Comparison of ENCODE assay signal across 31 mouse cellular contexts in genomic region chr1:33935946-33936345, GRCm38 (mm10). TPM values are rescaled to one million over a fixed set of nuclear protein-coding genes. Genes with fewer than 3 reads are reported as not detected.
DNase-seq lines count a peak whose midpoint lies in the region; ATAC-seq and TF ChIP-seq lines count a peak whose summit lies in the region.
"Had no signal": no experiment of that assay in that cellular context is flagged by ENCODE, and none has a peak within 500 bp of the region (broad histone marks: within the 10 kb centered on the region; RNA-seq: fewer than 3 reads in every experiment).

No protein-coding gene starts in this region.

- intact Hi-C loops in heart, adult 2 months (cut with DNase I) = no loop called here

- WGBS in forebrain, embryonic 13.5 days = 85% methylated on average over 3 of the region's 3 CpGs
- 89% methylated on average over 3 of the region's 3 CpGs for WGBS in forebrain, embryonic 10.5 days
- 41% methylated on average over 3 of the region's 3 CpGs for WGBS in forebrain, postnatal 0 days
- 61% methylated on average over 3 of the region's 3 CpGs for WGBS in heart, adult 2 months

- DNase-seq in forebrain, embryonic 10.5 days (ENCODE audit: extremely low spot score, low spot score) = no peak
- no peak for DNase-seq in frontal cortex, postnatal 10 days (ENCODE audit: low spot score in 2 of 2)
- peak; percentile 66 for DNase-seq in brain, embryonic 14.5 days (ENCODE audit: low read depth)
- DNase-seq in forebrain, postnatal 0 days = peak; percentile 67
- DNase-seq in heart, adult 2 months = no peak
- DNase-seq: adrenal gland, postnatal 10 days; adrenal gland, postnatal 36 days; B cell, adult 2 months; cerebellum, adult 18-20 months; cerebellum, postnatal 10 days; cerebellum, postnatal 36 days; embryo, embryonic 11 days; gastrocnemius, postnatal 10 days; gastrocnemius, postnatal 36 days; kidney, adult 18-20 months; kidney, adult 9 months had no signal

- H3K4me1 ChIP-seq in forebrain, embryonic 13.5 days = peaks cover 9% of the 10 kb centered on the region; the same call in 1 of the 2 replicates
- peaks cover 16% of the 10 kb centered on the region for H3K4me1 ChIP-seq in forebrain, embryonic 10.5 days
- H3K4me1 ChIP-seq in forebrain, postnatal 0 days (ENCODE audit: insufficient read depth) = peaks cover 14% of the 10 kb centered on the region; the same call in 1 of the 2 replicates
- no peaks in the 10 kb centered on the region; the same call in 1 of the 2 replicates for H3K4me1 ChIP-seq in heart, adult 2 months (ENCODE audit: control insufficient read depth, insufficient read depth, low read length)
- H3K4me1 ChIP-seq: embryonic facial prominence, embryonic 13.5 days had no signal

- no peaks in the 10 kb centered on the region for H3K79me2 ChIP-seq in heart, adult 2 months (replicated peaks; ENCODE audit: control insufficient read depth, insufficient read depth, low read length)

- no peak for TF ChIP-seq POLR2A in brain, embryonic 14.5 days (IDR thresholded peaks at IDR 0.05; ENCODE audit: borderline replicate concordance, extremely low read depth, insufficient read depth, insufficient read length, poor library complexity, severe bottlenecking)
- no peak for TF ChIP-seq POLR2A in heart, adult 2 months (IDR thresholded peaks at IDR 0.05; ENCODE audit: insufficient read depth, low read depth, low read length)

- TF ChIP-seq EP300 in heart, adult 2 months (IDR thresholded peaks at IDR 0.05; ENCODE audit: insufficient read depth, low read depth, low read length) = no peak

- H3K4me2 ChIP-seq in forebrain, embryonic 13.5 days = no peak overlapping the region
- no peak overlapping the region for H3K4me2 ChIP-seq in forebrain, postnatal 0 days (ENCODE audit: low read depth)
- H3K4me2 ChIP-seq: embryonic facial prominence, embryonic 13.5 days; heart, embryonic 11.5 days; hindbrain, embryonic 13.5 days had no signal

- no peaks in the 10 kb centered on the region for H3K36me3 ChIP-seq in forebrain, embryonic 13.5 days (ENCODE audit: poor library complexity, severe bottlenecking)
- H3K36me3 ChIP-seq in forebrain, embryonic 10.5 days (replicated peaks) = no peaks in the 10 kb centered on the region
- no peaks in the 10 kb centered on the region for H3K36me3 ChIP-seq in forebrain, postnatal 0 days (ENCODE audit: insufficient read depth)
- no peaks in the 10 kb centered on the region for H3K36me3 ChIP-seq in heart, adult 2 months (ENCODE audit: control insufficient read depth, insufficient read depth, low read length)
- H3K36me3 ChIP-seq: embryonic facial prominence, embryonic 10.5 days; embryonic facial prominence, embryonic 13.5 days; G1E; hindbrain, embryonic 10.5 days; hindbrain, embryonic 13.5 days had no signal

- H3K9me3 ChIP-seq in forebrain, embryonic 13.5 days (replicated peaks) = no peaks in the 10 kb centered on the region
- H3K9me3 ChIP-seq in forebrain, embryonic 10.5 days = no peaks in the 10 kb centered on the region
- no peaks in the 10 kb centered on the region for H3K9me3 ChIP-seq in forebrain, postnatal 0 days (ENCODE audit: low read length)
- H3K9me3 ChIP-seq: embryonic facial prominence, embryonic 10.5 days; embryonic facial prominence, embryonic 13.5 days; G1E; hindbrain, embryonic 10.5 days; hindbrain, embryonic 13.5 days had no signal

- H3K4me3 ChIP-seq in forebrain, embryonic 13.5 days = no peak overlapping the region
- no peak overlapping the region for H3K4me3 ChIP-seq in forebrain, embryonic 10.5 days
- no peak overlapping the region for H3K4me3 ChIP-seq in forebrain, postnatal 0 days (ENCODE audit: low read depth, low read length)
- no peak overlapping the region for H3K4me3 ChIP-seq in heart, adult 2 months
- H3K4me3 ChIP-seq: embryonic facial prominence, embryonic 10.5 days; embryonic facial prominence, embryonic 13.5 days; erythroblast, embryonic 14.5 days; hindbrain, embryonic 10.5 days; hindbrain, embryonic 13.5 days had no signal

- TF ChIP-seq CTCF in brain, embryonic 14.5 days (IDR thresholded peaks at IDR 0.05; ENCODE audit: borderline replicate concordance, extremely low read depth, insufficient read depth, insufficient read length) = no peak
- no peak for TF ChIP-seq CTCF in forebrain, postnatal 0 days (IDR thresholded peaks at IDR 0.05; ENCODE audit: low read depth)
- no peak for TF ChIP-seq CTCF in heart, adult 2 months (IDR thresholded peaks at IDR 0.05)

- 0 out of 2 replicates have a peak, but pooled peaks have one; percentile 38 for ATAC-seq in forebrain, embryonic 13.5 days
- ATAC-seq in frontal cortex, adult (ENCODE audit: low TSS enrichment) = peak; percentile 28; the same call in 1 of the 2 replicates
- peak; percentile 71 for ATAC-seq in forebrain, postnatal 0 days
- ATAC-seq: hindbrain, embryonic 16.5 days; inflammation-experienced regulatory T-cells, adult 6 months; intestine, embryonic 16.5 days; Patski had no signal

- no peak overlapping the region for H3K9ac ChIP-seq in forebrain, embryonic 13.5 days
- no peak overlapping the region for H3K9ac ChIP-seq in forebrain, postnatal 0 days
- H3K9ac ChIP-seq in heart, adult 2 months (ENCODE audit: low read depth, low read length) = no peak overlapping the region
- H3K9ac ChIP-seq: embryonic facial prominence, embryonic 13.5 days; hindbrain, embryonic 13.5 days had no signal

- no peaks in the 10 kb centered on the region for H3K27me3 ChIP-seq in forebrain, embryonic 13.5 days
- H3K27me3 ChIP-seq in forebrain, embryonic 10.5 days (ENCODE audit: poor library complexity, severe bottlenecking) = no peaks in the 10 kb centered on the region
- H3K27me3 ChIP-seq in forebrain, postnatal 0 days (ENCODE audit: insufficient read depth, low read length) = no peaks in the 10 kb centered on the region
- H3K27me3 ChIP-seq in heart, adult 2 months (ENCODE audit: control insufficient read depth, insufficient read depth, low read length) = no peaks in the 10 kb centered on the region
- H3K27me3 ChIP-seq: CH12.LX; embryonic facial prominence, embryonic 13.5 days; hindbrain, embryonic 13.5 days; Patski had no signal

- no peak overlapping the region for H3K27ac ChIP-seq in forebrain, embryonic 13.5 days
- no peak overlapping the region for H3K27ac ChIP-seq in forebrain, embryonic 10.5 days
- H3K27ac ChIP-seq in forebrain, postnatal 0 days (ENCODE audit: low read depth, low read length) = peak overlapping the region; percentile 72
- H3K27ac ChIP-seq in heart, adult 2 months = no peak overlapping the region
- H3K27ac ChIP-seq: embryonic facial prominence, embryonic 10.5 days; embryonic facial prominence, embryonic 13.5 days; hindbrain, embryonic 10.5 days; hindbrain, embryonic 13.5 days had no signal

RNA-seq across cellular contexts. Expression of gene Dst, which starts 27.9 kb away (rescaled TPM):
- 28.2 and 29.4 TPM in 2 replicates for polyA plus RNA-seq in forebrain, embryonic 13.5 days (2015; fragmentation: Nextera tagmentation; extraction: Ambion mirVana)
- polyA plus RNA-seq in forebrain, embryonic 10.5 days (2016; fragmentation: Nextera tagmentation; extraction: Ambion mirVana) = 11.3 and 11.9 TPM in 2 replicates
- polyA plus RNA-seq in brain, embryonic 14.5 days (2012; rRNA removed) = 45.3 and 96.0 TPM in 2 replicates
- 127 and 134 TPM in 2 replicates for total RNA-seq in forebrain, postnatal 0 days (2014; rRNA removed)
- 16.3 and 23.1 TPM in 2 replicates for polyA plus RNA-seq in forebrain, postnatal 0 days (2015; fragmentation: Nextera tagmentation; extraction: Ambion mirVana)
- 100 to 1,000 TPM; 334 to 404 TPM for total RNA-seq in heart, adult 2 months (2021)
- 66.7 and 85.7 TPM in 2 replicates for polyA plus RNA-seq in heart, adult 2 months (2012; rRNA removed)
- polyA plus RNA-seq: G1E had no signal

RNA-seq across cellular contexts. Expression of gene Bend6, which starts 28.3 kb away (rescaled TPM):
- polyA plus RNA-seq in forebrain, embryonic 13.5 days (2015; fragmentation: Nextera tagmentation; extraction: Ambion mirVana) = 12.7 and 13.8 TPM in 2 replicates
- polyA plus RNA-seq in forebrain, embryonic 10.5 days (2016; fragmentation: Nextera tagmentation; extraction: Ambion mirVana) = 1.5 and 2.0 TPM in 2 replicates
- polyA plus RNA-seq in brain, embryonic 14.5 days (2012; rRNA removed) = 21.8 and 25.5 TPM in 2 replicates
- 124 and 153 TPM in 2 replicates for total RNA-seq in forebrain, postnatal 0 days (2014; rRNA removed)
- polyA plus RNA-seq in forebrain, postnatal 0 days (2015; fragmentation: Nextera tagmentation; extraction: Ambion mirVana) = 96.7 and 111 TPM in 2 replicates
- 1 to 10 TPM; 2.1 to 3.0 TPM for total RNA-seq in heart, adult 2 months (2021)
- 0.61 and 2.9 TPM in 2 replicates for polyA plus RNA-seq in heart, adult 2 months (2012; rRNA removed)
- total RNA-seq: G1E; granulocyte monocyte progenitor cell, adult 5-6 weeks had no signal
- polyA plus RNA-seq: erythroblast, embryonic 14.5 days; G1E had no signal

Comparison
In these comparisons a context has a peak if more than half of its experiments do, and no peak if none do; other contexts are left out.
1. DNase-seq: peak in brain, embryonic 14.5 days (single experiment) and forebrain, postnatal 0 days (single experiment); none in forebrain, embryonic 10.5 days (single experiment), frontal cortex, postnatal 10 days (0 of 2) and heart, adult 2 months (0 of 2).
2. Peak in every context shown above with its lines, with median percentiles within 50 percentile points of each other: ATAC-seq.